Mouse (Mus musculus): ENCODE measurements around the gene Fto. TPM values are rescaled to one million over a fixed set of nuclear protein-coding genes. Genes with fewer than 3 reads are reported as not detected.

Gene Fto
- polyA plus RNA-seq, 1 experiment from 2014 or later, result 110 TPM

GRCm38 (mm10) chr8:91629594-91629993, 316.3 kb downstream of the Fto start:
- H3K9ac ChIP-seq (ENCODE audit: low read length), result no peak overlapping the region
- no peaks in the 10 kb centered on the region for H3K9me3 ChIP-seq (ENCODE audit: control insufficient read depth, low read length)
- H3K4me1 ChIP-seq (ENCODE audit: control insufficient read depth, insufficient read depth, low read length), result peaks cover 33% of the 10 kb centered on the region
- no peak for DNase-seq (ENCODE audit: low spot score, missing footprints)
- H3K4me3 ChIP-seq (ENCODE audit: low read depth, low read length), result no peak overlapping the region
- H3K4me2 ChIP-seq, result no peak overlapping the region
- no peak overlapping the region for H3K27ac ChIP-seq (ENCODE audit: low read depth, low read length)
- 20% methylated on average over 14 of the region's 14 CpGs for WGBS
- H3K36me3 ChIP-seq (ENCODE audit: control insufficient read depth, insufficient read depth, low read length), result no peaks in the 10 kb centered on the region
- peak; percentile 54; the same call in 1 of the 2 replicates for ATAC-seq (ENCODE audit: low FRiP score)
- H3K27me3 ChIP-seq (ENCODE audit: control insufficient read depth, insufficient read depth, low read length), result peaks cover 6% of the 10 kb centered on the region

GRCm38 (mm10) chr8:91630320-91631033, 317.2 kb downstream of the Fto start:
- no peak overlapping the region for H3K4me2 ChIP-seq
- DNase-seq (ENCODE audit: low spot score, missing footprints) (no peak), ATAC-seq (ENCODE audit: low FRiP score) (no peak)

GRCm38 (mm10) chr8:91632411-91632810, 319.1 kb downstream of the Fto start:
- Histone ChIP-seq H3K4me3 (ENCODE audit: low read depth, low read length) (no peak overlapping the region), H3K27ac (ENCODE audit: low read depth, low read length) (no peak overlapping the region), H3K4me2 (no peak overlapping the region), H3K4me1 (ENCODE audit: control insufficient read depth, insufficient read depth, low read length) (peaks cover 17% of the 10 kb centered on the region), H3K9me3 (ENCODE audit: control insufficient read depth, low read length) (no peaks in the 10 kb centered on the region), H3K27me3 (ENCODE audit: control insufficient read depth, insufficient read depth, low read length) (peaks cover 6% of the 10 kb centered on the region), H3K36me3 (ENCODE audit: control insufficient read depth, insufficient read depth, low read length) (no peaks in the 10 kb centered on the region), H3K9ac (ENCODE audit: low read length) (no peak overlapping the region)
- DNase-seq (ENCODE audit: low spot score, missing footprints) (no peak), ATAC-seq (ENCODE audit: low FRiP score) (no peak)
- WGBS, result 65% methylated on average over 8 of the region's 8 CpGs

More at GRCm38 (mm10) chr8:91630320-91631033, 317.2 kb downstream of the Fto start:
- Histone ChIP-seq H3K27ac (ENCODE audit: low read depth, low read length) (no peak overlapping the region), H3K9ac (ENCODE audit: low read length) (no peak overlapping the region), H3K27me3 (ENCODE audit: control insufficient read depth, insufficient read depth, low read length) (peaks cover 6% of the 10 kb centered on the region), H3K4me1 (ENCODE audit: control insufficient read depth, insufficient read depth, low read length) (peaks cover 28% of the 10 kb centered on the region), H3K36me3 (ENCODE audit: control insufficient read depth, insufficient read depth, low read length) (no peaks in the 10 kb centered on the region), H3K9me3 (ENCODE audit: control insufficient read depth, low read length) (no peaks in the 10 kb centered on the region), H3K4me3 (ENCODE audit: low read depth, low read length) (no peak overlapping the region)
- WGBS, result 63% methylated on average over 16 of the region's 16 CpGs

GRCm38 (mm10) chr8:91635406-91635805, 322.1 kb downstream of the Fto start:
- Histone ChIP-seq H3K9me3 (ENCODE audit: control insufficient read depth, low read length) (no peaks in the 10 kb centered on the region), H3K4me2 (no peak overlapping the region), H3K4me1 (ENCODE audit: control insufficient read depth, insufficient read depth, low read length) (peaks cover 7% of the 10 kb centered on the region), H3K27ac (ENCODE audit: low read depth, low read length) (no peak overlapping the region), H3K4me3 (ENCODE audit: low read depth, low read length) (no peak overlapping the region), H3K27me3 (ENCODE audit: control insufficient read depth, insufficient read depth, low read length) (no peaks in the 10 kb centered on the region; the same call in 1 of the 2 replicates), H3K9ac (ENCODE audit: low read length) (no peak overlapping the region), H3K36me3 (ENCODE audit: control insufficient read depth, insufficient read depth, low read length) (no peaks in the 10 kb centered on the region)
- no peak for ATAC-seq (ENCODE audit: low FRiP score)
- no peak for DNase-seq (ENCODE audit: low spot score, missing footprints)
- WGBS, result 89% methylated on average over 4 of the region's 4 CpGs

- no peak overlapping the region for H3K4me3 ChIP-seq (ENCODE audit: low read depth, low read length)
- H3K4me2 ChIP-seq, result no peak overlapping the region
- no peak overlapping the region for H3K27ac ChIP-seq (ENCODE audit: low read depth, low read length)
- H3K4me1 ChIP-seq (ENCODE audit: control insufficient read depth, insufficient read depth, low read length), result peaks cover 4% of the 10 kb centered on the region
- no peaks in the 10 kb centered on the region; the same call in 1 of the 2 replicates for H3K27me3 ChIP-seq (ENCODE audit: control insufficient read depth, insufficient read depth, low read length)
- DNase-seq (ENCODE audit: low spot score, missing footprints), result no peak
- no peaks in the 10 kb centered on the region for H3K36me3 ChIP-seq (ENCODE audit: control insufficient read depth, insufficient read depth, low read length)
- WGBS, result 83% methylated on average over 6 of the region's 6 CpGs
- ATAC-seq (ENCODE audit: low FRiP score), result no peak
- H3K9ac ChIP-seq (ENCODE audit: low read length), result no peak overlapping the region
- H3K9me3 ChIP-seq (ENCODE audit: control insufficient read depth, low read length), result no peaks in the 10 kb centered on the region
These were observed 323.6 kb downstream of the Fto start for GRCm38 (mm10) chr8:91636887-91637286.

- H3K9me3 ChIP-seq (ENCODE audit: control insufficient read depth, low read length), result no peaks in the 10 kb centered on the region
- no peak overlapping the region for H3K9ac ChIP-seq (ENCODE audit: low read length)
- no peaks in the 10 kb centered on the region for H3K36me3 ChIP-seq (ENCODE audit: control insufficient read depth, insufficient read depth, low read length)
- no peak overlapping the region for H3K27ac ChIP-seq (ENCODE audit: low read depth, low read length)
- WGBS, result 92% methylated on average over 9 of the region's 9 CpGs
- H3K4me3 ChIP-seq (ENCODE audit: low read depth, low read length), result no peak overlapping the region
- H3K27me3 ChIP-seq (ENCODE audit: control insufficient read depth, insufficient read depth, low read length), result no peaks in the 10 kb centered on the region; the same call in 1 of the 2 replicates
- DNase-seq (ENCODE audit: low spot score, missing footprints) (no peak), ATAC-seq (ENCODE audit: low FRiP score) (no peak)
- H3K4me2 ChIP-seq, result no peak overlapping the region
- no peaks in the 10 kb centered on the region for H3K4me1 ChIP-seq (ENCODE audit: control insufficient read depth, insufficient read depth, low read length)
These were observed 324.4 kb downstream of the Fto start for GRCm38 (mm10) chr8:91637684-91638083.

- Histone ChIP-seq H3K27me3 (ENCODE audit: control insufficient read depth, insufficient read depth, low read length) (no peaks in the 10 kb centered on the region; the same call in 1 of the 2 replicates), H3K9me3 (ENCODE audit: control insufficient read depth, low read length) (no peaks in the 10 kb centered on the region), H3K4me1 (ENCODE audit: control insufficient read depth, insufficient read depth, low read length) (no peaks in the 10 kb centered on the region), H3K4me2 (no peak overlapping the region), H3K4me3 (ENCODE audit: low read depth, low read length) (no peak overlapping the region), H3K9ac (ENCODE audit: low read length) (no peak overlapping the region), H3K27ac (ENCODE audit: low read depth, low read length) (no peak overlapping the region), H3K36me3 (ENCODE audit: control insufficient read depth, insufficient read depth, low read length) (no peaks in the 10 kb centered on the region)
- 88% methylated on average over 12 of the region's 12 CpGs for WGBS
- DNase-seq (ENCODE audit: low spot score, missing footprints), result no peak
- no peak for ATAC-seq (ENCODE audit: low FRiP score)
These were observed 324.9 kb downstream of the Fto start for GRCm38 (mm10) chr8:91638256-91638655.

- no peak for DNase-seq (ENCODE audit: low spot score, missing footprints)
- 76% methylated on average over 7 of the region's 7 CpGs for WGBS
- no peaks in the 10 kb centered on the region; the same call in 1 of the 2 replicates for H3K27me3 ChIP-seq (ENCODE audit: control insufficient read depth, insufficient read depth, low read length)
- H3K4me3 ChIP-seq (ENCODE audit: low read depth, low read length), result no peak overlapping the region
- no peak overlapping the region for H3K4me2 ChIP-seq
- no peak overlapping the region for H3K27ac ChIP-seq (ENCODE audit: low read depth, low read length)
- no peaks in the 10 kb centered on the region for H3K9me3 ChIP-seq (ENCODE audit: control insufficient read depth, low read length)
- no peak overlapping the region for H3K9ac ChIP-seq (ENCODE audit: low read length)
- no peak for ATAC-seq (ENCODE audit: low FRiP score)
- H3K36me3 ChIP-seq (ENCODE audit: control insufficient read depth, insufficient read depth, low read length), result no peaks in the 10 kb centered on the region
- no peaks in the 10 kb centered on the region for H3K4me1 ChIP-seq (ENCODE audit: control insufficient read depth, insufficient read depth, low read length)
These were observed 327.1 kb downstream of the Fto start for GRCm38 (mm10) chr8:91640471-91640870.

GRCm38 (mm10) chr8:91645484-91645883, 332.2 kb downstream of the Fto start:
- H3K4me3 ChIP-seq (ENCODE audit: low read depth, low read length), result no peak overlapping the region
- H3K27me3 ChIP-seq (ENCODE audit: control insufficient read depth, insufficient read depth, low read length), result no peaks in the 10 kb centered on the region; the same call in 1 of the 2 replicates
- ATAC-seq (ENCODE audit: low FRiP score) (no peak), DNase-seq (ENCODE audit: low spot score, missing footprints) (no peak)
- no peak overlapping the region for H3K9ac ChIP-seq (ENCODE audit: low read length)
- H3K4me1 ChIP-seq (ENCODE audit: control insufficient read depth, insufficient read depth, low read length), result peaks cover 18% of the 10 kb centered on the region
- H3K27ac ChIP-seq (ENCODE audit: low read depth, low read length), result no peak overlapping the region
- H3K9me3 ChIP-seq (ENCODE audit: control insufficient read depth, low read length), result no peaks in the 10 kb centered on the region
- H3K4me2 ChIP-seq, result no peak overlapping the region
- WGBS, result 75% methylated on average over 2 of the region's 2 CpGs
- no peaks in the 10 kb centered on the region for H3K36me3 ChIP-seq (ENCODE audit: control insufficient read depth, insufficient read depth, low read length)
